Mouse (Mus musculus): ENCODE measurements at regions not wholly inside any gene's neighbourhood (a gene's known extent, or its start where the extent isn't known, plus 50 kb on each side); places are given as distances from the start of the nearest gene placed in this dataset.

- no peak for TF ChIP-seq CTCF (conservative IDR thresholded peaks at IDR 0.05; ENCODE audit: insufficient read depth, insufficient read length, low read depth, low read length)
- no peak for TF ChIP-seq POLR2A (IDR thresholded peaks at IDR 0.05; ENCODE audit: low read depth, low read length)
These were observed 358.8 kb upstream of the Zeb2 start for GRCm38 (mm10) chr2:45475996-45476395.

All from kidney, adult 2 months (tissue).